Mouse (Mus musculus) testis, adult 2 months (tissue): ENCODE measurements around the gene Kcnk12.

Experiments used
- CTCF ChIP-seq: fragments of 200-500 bp; IDR thresholded peaks from 2 replicates; pipeline ENCODE4 v1.5.1; 2012; ENCODE audit warnings: low read depth, mild to moderate bottlenecking, inconsistent platforms, low read length, moderate library complexity; ENCODE audit not compliant: control insufficient read depth, insufficient read depth, insufficient replicate concordance
- POLR2A ChIP-seq: fragments of 200-500 bp; IDR thresholded peaks from 2 replicates; pipeline ENCODE4 v1.6.1; 2012; ENCODE audit warnings: low read depth, mild to moderate bottlenecking, inconsistent platforms, low read length, moderate library complexity; ENCODE audit not compliant: control insufficient read depth

DNA sequence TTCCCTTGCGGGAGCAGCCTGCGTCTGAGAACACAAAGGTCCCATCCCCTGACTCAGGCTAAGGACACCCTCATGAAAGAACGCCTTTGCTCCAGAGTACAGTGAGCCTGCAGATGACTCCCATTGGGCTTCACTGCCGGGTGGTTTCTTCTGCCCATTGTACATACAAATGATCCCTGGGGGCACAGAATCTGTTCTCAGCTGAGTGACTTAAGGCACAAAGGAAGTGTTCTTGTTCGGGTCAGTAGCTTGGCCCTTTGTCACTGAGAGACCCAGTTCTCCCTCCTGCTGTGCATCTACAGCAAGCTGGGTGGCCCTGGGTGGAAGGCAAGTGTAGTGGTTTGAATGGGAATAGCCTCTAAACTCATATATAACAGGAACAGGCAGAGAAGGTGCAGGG, 44.4 kb upstream of the Kcnk12 start:
- no peak for TF ChIP-seq POLR2A
- no peak for TF ChIP-seq CTCF
